In the genomic region with DNA sequence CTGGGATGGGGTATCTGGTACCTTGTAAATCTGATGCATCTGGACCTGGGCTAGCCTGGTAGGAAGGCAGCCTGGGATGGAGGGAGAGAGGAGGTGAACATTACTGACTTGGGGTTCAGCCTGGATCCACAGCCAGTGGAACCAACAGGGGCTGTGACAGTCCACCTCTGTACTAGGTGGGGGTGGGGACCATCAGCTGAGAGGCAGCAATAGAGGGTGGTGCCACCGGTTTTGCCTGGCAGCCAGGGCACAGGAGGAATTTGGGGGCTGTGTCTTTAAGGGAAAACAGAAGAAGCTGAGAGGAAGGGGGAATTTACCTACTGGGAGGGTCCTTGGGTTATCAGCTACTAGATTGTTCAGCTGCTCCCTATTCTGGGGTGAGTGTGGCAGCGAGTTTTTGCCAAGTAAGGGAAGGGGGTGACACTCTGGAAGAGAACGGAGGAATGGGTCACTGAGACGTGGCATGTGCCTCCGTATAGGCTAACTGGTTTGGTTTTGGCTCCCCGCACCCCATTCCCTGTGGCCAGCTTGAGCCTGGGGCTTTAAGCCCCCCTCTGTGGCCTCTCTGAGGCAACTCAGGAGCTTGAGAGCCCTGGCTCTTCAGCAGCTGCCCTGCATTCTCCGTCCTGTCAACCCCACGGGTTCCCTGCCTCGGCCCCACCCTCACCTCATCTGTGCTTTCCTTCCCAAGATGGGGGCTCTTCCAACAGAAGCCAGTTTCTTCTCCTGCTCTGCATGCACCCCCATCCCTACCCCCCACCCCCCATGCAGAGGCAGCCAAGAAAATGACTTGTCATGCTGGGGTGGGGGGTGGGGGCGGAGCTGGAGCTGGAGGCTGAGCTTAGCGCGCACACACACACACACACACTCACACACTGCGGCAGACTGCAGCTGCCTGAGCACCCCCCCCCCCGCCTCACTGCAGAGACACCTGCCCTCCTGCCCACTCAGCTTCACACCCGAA, we compare ENCODE assay signal across 7 mouse cellular contexts. TPM values are rescaled to one million over a fixed set of nuclear protein-coding genes. Genes with fewer than 3 reads are reported as not detected.
DNase-seq lines count a peak whose midpoint lies in the region; ATAC-seq and TF ChIP-seq lines count a peak whose summit lies in the region.

No protein-coding gene starts in this region.

- peak overlapping the region; percentile 63 for H3K9ac ChIP-seq in limb, embryonic 13.5 days

- H3K27ac ChIP-seq in testis, adult 2 months (ENCODE audit: control insufficient read depth, insufficient read depth, low read depth, low read length): no peak overlapping the region
- H3K27ac ChIP-seq in limb, embryonic 13.5 days: 0 out of 2 replicates have a peak overlapping the region, but pooled peaks have one; percentile 6

- peak; percentile 45 for ATAC-seq in limb, embryonic 13.5 days (ENCODE audit: low FRiP score, low read depth)

- H3K9me3 ChIP-seq in limb, embryonic 13.5 days: no peaks in the 10 kb centered on the region

- no peaks in the 10 kb centered on the region for H3K27me3 ChIP-seq in testis, adult 2 months (ENCODE audit: control insufficient read depth, insufficient read depth, low read length)
- peaks cover 88% of the 10 kb centered on the region for H3K27me3 ChIP-seq in limb, embryonic 13.5 days

- intact Hi-C loops in heart, postnatal 14 days (cut with DNase I): no loop called here

- no peaks in the 10 kb centered on the region; the same call in 1 of the 2 replicates for H3K4me1 ChIP-seq in testis, adult 2 months (ENCODE audit: control insufficient read depth, insufficient read depth, low read length)
- peaks cover 43% of the 10 kb centered on the region for H3K4me1 ChIP-seq in limb, embryonic 13.5 days

- WGBS in limb, embryonic 13.5 days: under 1% methylated on average over 15 of the region's 15 CpGs

- H3K36me3 ChIP-seq in testis, adult 2 months (ENCODE audit: control insufficient read depth, insufficient read depth, low read length): no peaks in the 10 kb centered on the region
- peaks cover 19% of the 10 kb centered on the region for H3K36me3 ChIP-seq in limb, embryonic 13.5 days

- no peak for TF ChIP-seq CTCF in testis, adult 2 months (IDR thresholded peaks at IDR 0.05; ENCODE audit: control insufficient read depth, insufficient read depth, insufficient replicate concordance, low read depth, low read length)

- no peak for DNase-seq in testis, postnatal 14 days (ENCODE audit: low spot score)
- DNase-seq in embryo, embryonic 11 days: peak; percentile 58
- DNase-seq in heart, postnatal 14 days: peak; percentile 24 to 27
- DNase-seq in right cerebral cortex, postnatal 14 days: peak; percentile 74
- DNase-seq in gastrocnemius, adult 18-20 months (ENCODE audit: low spot score): no peak

- no peak for TF ChIP-seq POLR2A in testis, adult 2 months (IDR thresholded peaks at IDR 0.05; ENCODE audit: control insufficient read depth, low read depth, low read length)

- peak overlapping the region; percentile 34 for H3K4me3 ChIP-seq in testis, adult 2 months (ENCODE audit: control insufficient read depth, low read depth, low read length)
- H3K4me3 ChIP-seq in limb, embryonic 13.5 days: peak overlapping the region; percentile 52

- H3K4me2 ChIP-seq in limb, embryonic 13.5 days (replicated peaks): peak overlapping the region; percentile 79

RNA-seq across cellular contexts. Expression of a gene that starts 6.5 kb away (rescaled TPM):
- 1.2 and 1.6 TPM in 2 replicates for polyA plus RNA-seq in testis, adult 2 months (2012; rRNA removed)
- 1 to 10 TPM; 7.6 to 8.7 TPM for total RNA-seq in heart, postnatal 14 days (2021)
- 3.1 and 4.5 TPM in 2 replicates for polyA plus RNA-seq in limb, embryonic 13.5 days (2015; fragmentation: Nextera tagmentation; extraction: Ambion mirVana)
- 10 to 100 TPM in 1 of 2 experiments, 1 to 10 TPM in 1; 4.7 to 13.4 TPM for total RNA-seq in gastrocnemius, adult 18-20 months (2021)

RNA-seq across cellular contexts. Expression of a gene that starts 24.7 kb away (rescaled TPM):
- 57.6 and 58.2 TPM in 2 replicates for polyA plus RNA-seq in testis, adult 2 months (2012; rRNA removed)
- 10 to 100 TPM; 32.5 to 41.3 TPM for total RNA-seq in heart, postnatal 14 days (2021)
- 89.9 and 99.6 TPM in 2 replicates for polyA plus RNA-seq in limb, embryonic 13.5 days (2015; fragmentation: Nextera tagmentation; extraction: Ambion mirVana)
- total RNA-seq in gastrocnemius, adult 18-20 months (2021): 10 to 100 TPM; 17.3 to 22.7 TPM

RNA-seq across cellular contexts. Expression of a gene that starts 59.3 kb away (rescaled TPM):
- polyA plus RNA-seq in testis, adult 2 months (2012; rRNA removed): 29.7 and 33.1 TPM in 2 replicates
- 10 to 100 TPM; 27.2 to 31.4 TPM for total RNA-seq in heart, postnatal 14 days (2021)
- 8.1 and 8.8 TPM in 2 replicates for polyA plus RNA-seq in limb, embryonic 13.5 days (2015; fragmentation: Nextera tagmentation; extraction: Ambion mirVana)
- total RNA-seq in gastrocnemius, adult 18-20 months (2021): 100 to 1,000 TPM; 107 to 127 TPM

Comparison
In these comparisons a context has a peak if more than half of its experiments do, and no peak if none do; other contexts are left out.
1. DNase-seq: peak in embryo, embryonic 11 days (single experiment), heart, postnatal 14 days (2 of 2) and right cerebral cortex, postnatal 14 days (single experiment); none in testis, postnatal 14 days (single experiment) and gastrocnemius, adult 18-20 months (single experiment).